Mouse (Mus musculus) midbrain, postnatal 0 days (tissue): ENCODE measurements around the gene A530016L24Rik. TPM values are rescaled to one million over a fixed set of nuclear protein-coding genes. Genes with fewer than 3 reads are reported as not detected.

Experiments used
- ATAC-seq: fragments of 200-750 bp; cut with Nextera tagmentation; 2 replicates; pipeline ENCODE4 v1.8.0; 2017; ENCODE audit warnings: moderate number of reproducible peaks, mild to moderate bottlenecking, moderate TSS enrichment, moderate library complexity; ENCODE audit not compliant: low FRiP score
- DNase-seq: peaks from one replicate; pipeline ENCODE4 v3.0.0-alpha.2; 2015; ENCODE audit warnings: low spot score
- H3K27ac ChIP-seq: fragments of 300-500 bp; sonication (generic); 2 replicates; pipeline ENCODE4 v1.5.1; 2014; ENCODE audit warnings: low read depth, mild to moderate bottlenecking, low read length, mixed read lengths
- H3K27me3 ChIP-seq: fragments of 300-500 bp; sonication (generic); 2 replicates; pipeline ENCODE4 v1.6.1; 2014; ENCODE audit warnings: low read length, control low read depth, mixed read lengths; ENCODE audit not compliant: insufficient read depth
- H3K36me3 ChIP-seq: fragments of 300-500 bp; sonication (generic); 2 replicates; pipeline ENCODE4 v1.6.1; 2014; ENCODE audit warnings: low read length, control low read depth, mixed read lengths; ENCODE audit not compliant: insufficient read depth
- H3K4me1 ChIP-seq: fragments of 300-500 bp; sonication (generic); 2 replicates; pipeline ENCODE4 v1.6.1; 2014; ENCODE audit warnings: mild to moderate bottlenecking, control low read depth, antibody characterized with exemption, low read length, mixed read lengths; ENCODE audit not compliant: insufficient read depth
- H3K4me2 ChIP-seq: fragments of 300-500 bp; sonication (generic); 2 replicates; pipeline ENCODE4 v1.6.1; 2014; ENCODE audit warnings: low read depth, mild to moderate bottlenecking, low read length, mixed read lengths; ENCODE audit not compliant: poor library complexity, severe bottlenecking
- H3K4me3 ChIP-seq: fragments of 300-500 bp; sonication (generic); 2 replicates; pipeline ENCODE4 v1.5.1; 2014; ENCODE audit warnings: low read depth, mild to moderate bottlenecking, low read length, moderate library complexity
- H3K9ac ChIP-seq: fragments of 300-500 bp; sonication (generic); replicated peaks from 2 replicates; pipeline ENCODE4 v1.6.1; 2014; ENCODE audit warnings: mild to moderate bottlenecking, low read length, moderate library complexity, mixed read lengths; ENCODE audit not compliant: poor library complexity, severe bottlenecking
- H3K9me3 ChIP-seq: fragments of 300-500 bp; sonication (generic); 2 replicates; pipeline ENCODE4 v1.6.1; 2016; ENCODE audit warnings: low read length, control low read depth
- CTCF ChIP-seq: IDR thresholded peaks from 2 replicates; pipeline ENCODE4 v1.5.1; 2016; ENCODE audit warnings: antibody characterized with exemption, mild to moderate bottlenecking
- WGBS: fragments of 180-500 bp; shearing (Covaris S2); extraction: QIAGEN DNeasy Blood & Tissue Kit; methylation state at CpG from one replicate; pipeline ENCODE4 v1.1.7; 2014; 5-methylcytosine and 5-hydroxymethylcytosine counted together
- polyA plus RNA-seq: library from polyadenylated mRNA; unstranded; fragments of >200 nt; fragmentation: Nextera tagmentation; extraction: Ambion mirVana; gene quantifications from 2 replicates; pipeline ENCODE4 v1.2.1, GENCODE M21; 2015
- total RNA-seq: library from RNA; depleted of rRNA; stranded (reverse); fragments of >200 nt; gene quantifications from 2 replicates; pipeline ENCODE4 v1.2.3, GENCODE M21; 2014

A530016L24Rik gene
- total and polyA plus RNA-seq, 2 experiments from 2014 or later = 0.05 TPM

- DNase-seq (no peak), ATAC-seq (no peak)
- Histone ChIP-seq H3K9ac (no peak overlapping the region), H3K4me2 (no peak overlapping the region), H3K4me1 (no peaks in the 10 kb centered on the region), H3K9me3 (no peaks in the 10 kb centered on the region), H3K4me3 (no peak overlapping the region), H3K27ac (no peak overlapping the region), H3K27me3 (no peaks in the 10 kb centered on the region), H3K36me3 (no peaks in the 10 kb centered on the region)
- 93% methylated on average over 9 of the region's 9 CpGs for WGBS
- no peak for TF ChIP-seq CTCF
These were observed 287 bp downstream of the A530016L24Rik start for GRCm38 (mm10) chr12:112489535-112489934.

DNA sequence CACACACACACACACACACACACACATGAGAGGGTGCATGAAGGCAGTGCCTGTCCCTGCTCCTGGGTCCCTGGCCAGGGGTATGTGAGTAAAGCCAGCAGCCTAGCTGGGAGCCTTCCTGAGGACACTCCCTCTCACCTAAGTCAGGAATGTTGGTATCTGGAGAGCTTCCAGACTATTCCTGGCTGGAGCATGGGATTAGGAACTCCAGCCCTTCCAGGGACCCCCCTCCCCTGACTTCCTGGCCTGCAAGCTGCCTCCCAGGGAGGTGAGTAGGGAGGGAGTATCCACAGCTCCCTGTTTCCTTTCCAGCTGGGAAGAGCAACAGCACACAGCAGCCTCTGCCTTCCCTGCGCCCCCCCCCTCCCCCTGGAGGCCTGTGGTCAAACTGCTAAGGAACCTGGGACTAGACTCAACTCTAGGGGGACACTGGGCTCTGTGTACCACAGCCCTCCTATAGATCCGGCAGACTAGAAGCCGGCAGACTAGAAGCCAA is 1.2 kb downstream of the A530016L24Rik start:
- DNase-seq (no peak), ATAC-seq (no peak; the same call in 1 of the 2 replicates)
- 30% methylated on average over 3 of the region's 3 CpGs for WGBS
- peak; percentile 30 for TF ChIP-seq CTCF
- Histone ChIP-seq H3K27me3 (no peaks in the 10 kb centered on the region), H3K4me3 (no peak overlapping the region), H3K36me3 (no peaks in the 10 kb centered on the region), H3K4me2 (no peak overlapping the region), H3K4me1 (no peaks in the 10 kb centered on the region), H3K9me3 (no peaks in the 10 kb centered on the region), H3K27ac (0 out of 2 replicates have a peak overlapping the region, but pooled peaks have one; percentile 3), H3K9ac (no peak overlapping the region)

- WGBS = 59% methylated on average over 5 of the region's 5 CpGs
- Histone ChIP-seq H3K36me3 (no peaks in the 10 kb centered on the region), H3K9me3 (no peaks in the 10 kb centered on the region), H3K27me3 (0 out of 2 replicates have a peak, but pooled peaks cover 4% of the 10 kb centered on the region), H3K4me2 (no peak overlapping the region), H3K9ac (no peak overlapping the region), H3K27ac (no peak overlapping the region), H3K4me1 (no peaks in the 10 kb centered on the region), H3K4me3 (no peak overlapping the region)
- ATAC-seq = no peak
- TF ChIP-seq CTCF = no peak
- no peak for DNase-seq
These were observed 6.9 kb downstream of the A530016L24Rik start for GRCm38 (mm10) chr12:112496136-112496535.

GRCm38 (mm10) chr12:112497731-112498130 is 8.5 kb downstream of the A530016L24Rik start:
- Histone ChIP-seq H3K9ac (no peak overlapping the region), H3K4me1 (no peaks in the 10 kb centered on the region), H3K27ac (no peak overlapping the region), H3K4me3 (no peak overlapping the region), H3K9me3 (no peaks in the 10 kb centered on the region), H3K4me2 (no peak overlapping the region), H3K36me3 (no peaks in the 10 kb centered on the region), H3K27me3 (0 out of 2 replicates have a peak, but pooled peaks cover 4% of the 10 kb centered on the region)
- DNase-seq = no peak
- ATAC-seq = no peak
- 0 out of 2 replicates have a peak, but pooled peaks have one; percentile 6 for TF ChIP-seq CTCF
- 80% methylated on average over 8 of the region's 8 CpGs for WGBS

GRCm38 (mm10) chr12:112498683-112499082 is 9.4 kb downstream of the A530016L24Rik start:
- DNase-seq = no peak

DNA sequence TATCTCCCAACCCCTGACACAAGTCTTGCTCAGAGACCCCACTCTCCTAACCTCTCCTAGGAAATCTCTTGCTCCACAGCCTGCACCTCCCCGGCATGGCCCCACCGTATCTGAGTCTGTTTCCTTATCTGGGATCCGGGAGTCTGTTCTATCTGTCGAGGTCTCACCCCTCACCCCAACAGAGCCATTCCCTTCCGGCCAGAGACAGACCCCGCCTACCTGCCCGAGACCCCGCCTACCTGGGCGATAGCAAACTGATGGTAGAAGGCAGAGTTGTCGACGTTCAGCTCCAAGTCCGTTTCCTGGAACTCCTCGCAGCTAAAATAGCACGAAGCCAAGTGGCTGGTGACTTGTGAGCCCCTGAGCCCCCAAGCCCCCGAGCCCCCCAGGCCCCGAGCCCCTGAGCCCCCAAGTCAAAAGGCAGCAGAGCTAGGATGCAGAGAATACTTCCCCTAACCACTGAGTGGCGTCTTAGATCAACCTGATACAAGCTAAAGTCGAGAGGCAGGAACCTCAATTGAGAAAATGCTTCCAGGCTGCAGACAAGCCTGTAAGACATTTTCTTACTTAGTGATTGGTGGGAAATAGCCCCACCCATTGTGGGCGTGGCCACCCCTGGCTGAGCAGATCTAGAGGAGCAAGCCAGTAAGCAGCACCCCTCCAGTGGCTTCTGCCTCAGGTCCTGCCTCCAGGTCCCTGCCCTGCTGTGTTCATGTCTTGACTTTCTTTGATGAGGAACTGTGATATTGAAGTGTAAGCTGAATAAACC is 13.9 kb downstream of the A530016L24Rik start:
- no peaks in the 10 kb centered on the region for H3K9me3 ChIP-seq
- H3K27me3 ChIP-seq = no peaks in the 10 kb centered on the region
- WGBS = 41% methylated on average over 19 of the region's 19 CpGs
- no peak for TF ChIP-seq CTCF
- H3K36me3 ChIP-seq = no peaks in the 10 kb centered on the region
- peaks cover 18% of the 10 kb centered on the region for H3K4me1 ChIP-seq
- no peak for DNase-seq
- H3K27ac ChIP-seq = no peak overlapping the region
- H3K9ac ChIP-seq = no peak overlapping the region
- H3K4me2 ChIP-seq = no peak overlapping the region
- ATAC-seq = no peak
- no peak overlapping the region for H3K4me3 ChIP-seq

More at GRCm38 (mm10) chr12:112498683-112499082, 9.4 kb downstream of the A530016L24Rik start:
- no peak overlapping the region for H3K9ac ChIP-seq
- H3K4me2 ChIP-seq = no peak overlapping the region
- ATAC-seq = no peak
- H3K27me3 ChIP-seq = 0 out of 2 replicates have a peak, but pooled peaks cover 4% of the 10 kb centered on the region
- peak; percentile 65 for TF ChIP-seq CTCF
- WGBS = 39% methylated on average over 11 of the region's 11 CpGs
- no peaks in the 10 kb centered on the region for H3K9me3 ChIP-seq
- no peak overlapping the region for H3K27ac ChIP-seq
- H3K4me1 ChIP-seq = no peaks in the 10 kb centered on the region
- H3K4me3 ChIP-seq = no peak overlapping the region
- H3K36me3 ChIP-seq = no peaks in the 10 kb centered on the region
